Mouse (Mus musculus) forebrain, embryonic 13.5 days (tissue): Measurements from ENCODE around the gene Daxx. TPM values are rescaled to one million over a fixed set of nuclear protein-coding genes. Genes with fewer than 3 reads are reported as not detected.
"Not testable (repeated sequence)": the region's sequence is repeated elsewhere in the genome, so short reads cannot be mapped to it uniquely, and the experiment has no call there.

Experiments used
- ATAC-seq: fragments of 200-750 bp; cut with Nextera tagmentation; 2 replicates; pipeline ENCODE4 v1.8.0; 2017
- H3K27ac ChIP-seq: fragments of 300-500 bp; sonication (generic); 2 replicates; pipeline ENCODE4 v1.5.1; 2015; ENCODE audit warnings: inconsistent platforms, mild to moderate bottlenecking, moderate library complexity
- H3K27me3 ChIP-seq: fragments of 300-500 bp; sonication (generic); 2 replicates; pipeline ENCODE4 v1.6.1; 2015; ENCODE audit warnings: mild to moderate bottlenecking, inconsistent platforms
- H3K36me3 ChIP-seq: fragments of 300-500 bp; sonication (generic); 2 replicates; pipeline ENCODE4 v1.6.1; 2015; ENCODE audit warnings: mild to moderate bottlenecking, inconsistent platforms; ENCODE audit not compliant: poor library complexity, severe bottlenecking
- H3K4me1 ChIP-seq: fragments of 300-500 bp; sonication (generic); 2 replicates; pipeline ENCODE4 v1.6.1; 2015; ENCODE audit warnings: inconsistent platforms
- H3K4me2 ChIP-seq: fragments of 300-500 bp; sonication (generic); 2 replicates; pipeline ENCODE4 v1.6.1; 2015; ENCODE audit warnings: inconsistent platforms, mild to moderate bottlenecking, moderate library complexity
- H3K4me3 ChIP-seq: fragments of 300-500 bp; sonication (generic); 2 replicates; pipeline ENCODE4 v1.5.1; 2015; ENCODE audit warnings: mild to moderate bottlenecking, inconsistent platforms
- H3K9ac ChIP-seq: fragments of 300-500 bp; sonication (generic); 2 replicates; pipeline ENCODE4 v1.6.1; 2015; ENCODE audit warnings: mild to moderate bottlenecking, inconsistent platforms
- H3K9me3 ChIP-seq: fragments of 300-500 bp; sonication (generic); replicated peaks from 2 replicates; pipeline ENCODE4 v1.6.1; 2016; ENCODE audit warnings: inconsistent platforms
- WGBS: fragments of 180-500 bp; shearing (Covaris S2); methylation state at CpG from one replicate; pipeline ENCODE4 v1.1.7; 2015; 5-methylcytosine and 5-hydroxymethylcytosine counted together
- polyA plus RNA-seq: library from polyadenylated mRNA; unstranded; fragments of >200 nt; fragmentation: Nextera tagmentation; extraction: Ambion mirVana; gene quantifications from 2 replicates; pipeline ENCODE4 v1.2.1, GENCODE M21; 2015

The Daxx gene
- polyA plus RNA-seq, 1 experiment from 2014 or later = 60.7 TPM

DNA sequence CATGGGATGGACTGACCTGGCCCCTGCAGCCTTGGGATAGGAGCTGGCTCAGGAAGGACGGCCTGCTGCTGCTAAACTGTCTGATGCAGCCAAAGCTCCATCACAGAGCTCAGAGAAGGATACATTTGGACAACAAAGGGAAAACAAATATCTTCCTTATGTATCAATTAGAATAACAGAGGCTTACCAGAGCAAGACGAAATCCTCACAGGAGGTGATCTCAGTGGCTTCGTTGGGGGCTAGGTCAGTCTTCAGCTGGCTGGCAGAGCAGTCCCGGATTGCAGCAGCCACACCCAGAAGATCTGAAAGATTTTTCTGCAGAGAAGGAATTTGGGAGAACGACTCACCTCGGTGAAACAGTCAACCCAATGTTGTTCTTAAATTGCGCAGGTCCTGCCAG is 16.8 kb upstream of the Daxx start:
- no peaks in the 10 kb centered on the region for H3K27me3 ChIP-seq
- WGBS = 24% methylated on average over 7 of the region's 7 CpGs
- H3K9ac ChIP-seq = no peak overlapping the region
- H3K36me3 ChIP-seq = no peaks in the 10 kb centered on the region
- H3K9me3 ChIP-seq = no peaks in the 10 kb centered on the region
- H3K4me3 ChIP-seq = no peak overlapping the region
- no peak overlapping the region for H3K27ac ChIP-seq
- ATAC-seq = no peak
- peaks cover 22% of the 10 kb centered on the region for H3K4me1 ChIP-seq
- H3K4me2 ChIP-seq = no peak overlapping the region

DNA sequence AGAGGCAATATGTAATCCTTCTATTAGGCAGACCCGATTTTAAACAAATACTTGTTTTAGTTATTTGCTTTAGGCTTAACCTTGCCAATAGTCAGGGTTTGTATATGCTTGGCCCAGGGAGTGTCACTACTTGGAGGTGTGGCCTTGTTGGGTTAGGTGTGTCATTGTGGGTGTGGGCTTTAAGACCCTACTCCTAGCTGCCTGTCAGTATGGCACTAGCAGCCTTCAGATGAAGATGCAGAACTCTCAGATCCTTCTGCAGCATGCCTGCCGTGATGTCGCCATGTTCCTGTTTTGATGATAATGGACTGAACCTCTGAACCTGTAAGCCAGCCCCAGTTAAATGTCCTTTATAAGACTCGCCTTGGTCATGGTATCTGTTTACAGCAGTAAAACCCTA is 16.2 kb upstream of the Daxx start:
- peaks cover 18% of the 10 kb centered on the region for H3K4me1 ChIP-seq
- not testable (repeated sequence) for H3K9ac ChIP-seq, ATAC-seq, H3K36me3 ChIP-seq, H3K4me2 ChIP-seq, H3K4me3 ChIP-seq, H3K27ac ChIP-seq, H3K27me3 ChIP-seq, H3K9me3 ChIP-seq
- WGBS = 87% methylated on average over 4 of the region's 4 CpGs

DNA sequence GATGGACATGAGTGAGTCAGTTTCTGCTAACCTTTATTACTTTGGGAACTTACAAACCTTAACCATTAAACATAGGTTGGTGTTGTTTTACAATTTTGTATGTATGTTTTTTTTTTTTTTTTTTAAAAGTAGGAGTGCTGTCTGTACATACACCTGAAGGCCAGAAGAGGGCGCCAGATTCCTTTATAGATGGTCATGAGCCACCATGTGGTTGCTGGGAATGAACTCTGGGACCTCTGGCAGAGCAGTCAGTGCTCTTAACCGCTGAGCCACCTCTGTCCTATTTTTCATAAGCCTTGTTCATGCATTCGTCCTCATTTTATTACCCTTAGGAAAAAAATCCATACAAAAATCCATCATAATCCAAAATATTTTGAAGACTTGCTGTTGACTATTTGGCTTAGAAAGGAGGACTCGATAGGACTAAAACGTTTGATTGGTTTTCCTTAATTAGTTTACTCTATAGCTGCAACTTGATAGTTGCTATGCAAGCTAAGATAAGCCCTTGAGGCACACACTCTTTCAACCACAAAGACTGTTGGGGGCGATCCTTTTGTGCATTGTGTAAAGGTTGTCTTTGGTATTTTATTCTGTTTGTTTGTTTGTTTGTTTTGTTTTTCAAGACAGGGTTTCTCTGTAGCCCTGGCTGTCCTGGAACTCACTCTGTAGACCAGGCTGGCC is 12.0 kb upstream of the Daxx start:
- Histone ChIP-seq H3K4me2 (no peak overlapping the region), H3K4me3 (no peak overlapping the region), H3K27ac (no peak overlapping the region), H3K36me3 (no peaks in the 10 kb centered on the region), H3K27me3 (no peaks in the 10 kb centered on the region), H3K9ac (no peak overlapping the region), H3K4me1 (no peaks in the 10 kb centered on the region), H3K9me3 (no peaks in the 10 kb centered on the region)
- no peak for ATAC-seq
- 46% methylated on average over 6 of the region's 6 CpGs for WGBS

DNA sequence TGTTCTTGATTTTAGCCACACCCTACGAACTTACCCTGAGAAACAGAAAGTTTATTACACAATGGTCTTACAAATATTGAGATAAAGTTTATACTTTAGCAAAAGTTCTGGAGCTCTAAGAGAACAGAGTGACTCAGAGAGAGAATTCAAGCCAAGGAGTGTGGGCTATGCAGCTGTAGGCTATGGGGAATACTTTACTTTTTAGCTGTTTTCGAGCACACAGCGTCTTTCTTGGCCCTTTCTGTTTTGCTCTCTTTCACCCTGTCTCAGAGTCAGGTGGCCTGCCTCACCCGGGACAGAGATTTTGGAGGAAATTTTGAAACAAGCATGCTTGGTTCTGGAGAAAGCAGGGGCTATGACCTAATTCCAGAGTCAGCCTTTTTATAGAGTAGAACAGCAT is 11.0 kb upstream of the Daxx start:
- not testable (repeated sequence) for H3K27me3 ChIP-seq, H3K9ac ChIP-seq, H3K9me3 ChIP-seq, H3K27ac ChIP-seq, H3K36me3 ChIP-seq, H3K4me1 ChIP-seq, H3K4me2 ChIP-seq, ATAC-seq, H3K4me3 ChIP-seq
- WGBS = 86% methylated on average over 4 of the region's 4 CpGs

DNA sequence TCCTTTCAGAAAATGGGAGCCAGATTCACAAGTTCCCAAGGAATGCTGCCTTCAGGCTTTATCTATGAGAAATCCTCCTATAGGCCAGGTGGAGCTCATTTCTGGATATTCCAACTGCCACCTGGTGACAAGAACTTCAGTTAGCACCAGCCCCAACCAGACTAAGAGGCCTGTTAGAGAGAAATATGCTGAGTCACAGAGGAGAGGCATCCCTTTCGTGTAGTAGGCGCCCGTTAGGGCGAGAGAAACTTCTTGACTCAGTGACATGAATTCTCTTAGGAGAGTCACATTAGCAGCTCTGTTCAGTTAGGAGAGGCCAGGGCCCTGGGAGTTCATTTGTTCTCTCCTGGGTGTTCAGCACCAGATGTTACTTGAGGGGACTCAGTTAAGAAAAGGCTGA is 9.6 kb upstream of the Daxx start:
- H3K9ac ChIP-seq = no peak overlapping the region
- WGBS = 75% methylated on average over 4 of the region's 4 CpGs
- ATAC-seq = no peak
- no peak overlapping the region for H3K27ac ChIP-seq
- H3K4me1 ChIP-seq = no peaks in the 10 kb centered on the region
- no peaks in the 10 kb centered on the region for H3K27me3 ChIP-seq
- no peak overlapping the region for H3K4me2 ChIP-seq
- no peaks in the 10 kb centered on the region for H3K9me3 ChIP-seq
- no peaks in the 10 kb centered on the region for H3K36me3 ChIP-seq
- no peak overlapping the region for H3K4me3 ChIP-seq

DNA sequence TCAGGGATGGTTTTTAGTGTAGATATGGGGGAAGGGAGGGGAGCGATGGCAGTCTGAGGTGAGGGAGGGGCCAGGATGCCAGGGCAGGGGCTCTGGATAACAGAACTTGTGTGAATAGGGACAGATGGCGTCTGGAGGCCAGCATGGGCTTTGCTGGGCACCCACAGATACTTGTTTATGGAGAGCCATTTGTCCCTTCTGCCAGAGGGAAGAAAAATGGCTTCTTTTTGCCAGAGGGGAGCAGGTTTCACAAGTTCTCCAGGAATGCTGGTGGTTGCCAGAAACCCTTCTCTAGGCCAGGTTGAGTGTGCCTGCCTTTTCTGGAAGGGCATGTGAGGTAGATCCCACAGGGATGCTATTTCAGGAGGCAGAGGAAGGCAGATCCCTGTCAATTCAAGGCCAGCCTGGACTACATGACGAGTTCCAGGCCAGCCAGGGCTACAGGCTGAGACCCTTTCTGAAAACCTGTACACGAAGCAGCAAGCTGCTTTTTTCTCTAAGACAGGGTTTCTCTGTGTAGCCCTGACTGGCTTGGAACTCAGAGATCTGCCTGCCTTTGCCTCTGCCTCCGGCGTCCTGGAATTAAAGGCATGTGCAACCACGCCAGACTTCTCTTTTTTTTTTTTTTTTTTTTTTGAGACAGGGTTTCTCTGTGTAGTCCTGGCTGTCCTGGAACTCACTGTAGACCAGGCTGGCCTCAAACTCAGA is 8.8 kb upstream of the Daxx start:
- Histone ChIP-seq H3K9me3 (no peaks in the 10 kb centered on the region), H3K9ac (no peak overlapping the region; the same call in 1 of the 2 replicates), H3K4me2 (no peak overlapping the region), H3K4me1 (no peaks in the 10 kb centered on the region), H3K27me3 (no peaks in the 10 kb centered on the region), H3K27ac (no peak overlapping the region), H3K4me3 (no peak overlapping the region), H3K36me3 (no peaks in the 10 kb centered on the region)
- WGBS = 75% methylated on average over 7 of the region's 7 CpGs
- ATAC-seq = no peak

DNA sequence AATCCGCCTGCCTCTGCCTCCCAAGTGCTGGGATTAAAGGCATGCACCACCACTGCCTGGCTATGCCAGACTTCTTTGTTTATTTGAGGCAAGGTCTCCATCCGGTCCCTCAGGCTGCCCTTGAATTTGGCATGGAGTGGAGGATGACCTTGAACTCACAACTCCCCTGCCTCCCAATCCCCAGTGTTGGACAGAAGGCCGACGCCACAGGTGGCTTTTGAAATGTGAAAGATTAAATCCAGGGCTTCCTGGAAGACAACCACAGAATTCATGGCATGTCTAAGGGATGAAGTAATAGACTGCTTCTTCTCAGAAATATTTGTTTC is 8.3 kb upstream of the Daxx start:
- Histone ChIP-seq H3K9me3 (no peaks in the 10 kb centered on the region), H3K4me3 (no peak overlapping the region), H3K9ac (no peak overlapping the region), H3K27me3 (no peaks in the 10 kb centered on the region), H3K4me2 (no peak overlapping the region), H3K4me1 (no peaks in the 10 kb centered on the region), H3K36me3 (no peaks in the 10 kb centered on the region), H3K27ac (no peak overlapping the region)
- ATAC-seq = no peak
- 86% methylated on average over 4 of the region's 4 CpGs for WGBS

DNA sequence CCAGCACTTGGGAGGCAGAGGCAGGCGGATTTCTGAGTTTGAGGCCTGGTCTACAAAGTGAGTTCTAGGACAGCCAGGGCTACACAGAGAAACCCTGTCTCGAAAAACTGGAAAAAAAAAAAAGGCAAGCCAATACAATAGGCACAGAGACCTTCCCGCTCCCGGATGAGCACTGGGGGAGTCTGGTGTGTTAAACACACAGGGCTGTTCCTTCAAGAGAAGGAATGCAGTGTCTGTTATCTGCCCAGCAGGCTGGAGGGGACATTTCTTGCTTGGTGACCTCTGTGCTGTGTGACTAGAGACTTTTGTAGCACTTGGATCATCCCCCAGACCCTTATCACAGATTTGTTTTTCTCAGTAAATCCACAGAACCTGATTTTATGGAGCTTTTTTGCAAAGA is 7.6 kb upstream of the Daxx start:
- Histone ChIP-seq H3K9me3 (no peaks in the 10 kb centered on the region), H3K4me2 (no peak overlapping the region), H3K4me1 (no peaks in the 10 kb centered on the region), H3K36me3 (no peaks in the 10 kb centered on the region), H3K27me3 (no peaks in the 10 kb centered on the region), H3K9ac (no peak overlapping the region), H3K27ac (no peak overlapping the region), H3K4me3 (no peak overlapping the region)
- WGBS = 68% methylated on average over 4 of the region's 4 CpGs
- no peak for ATAC-seq

DNA sequence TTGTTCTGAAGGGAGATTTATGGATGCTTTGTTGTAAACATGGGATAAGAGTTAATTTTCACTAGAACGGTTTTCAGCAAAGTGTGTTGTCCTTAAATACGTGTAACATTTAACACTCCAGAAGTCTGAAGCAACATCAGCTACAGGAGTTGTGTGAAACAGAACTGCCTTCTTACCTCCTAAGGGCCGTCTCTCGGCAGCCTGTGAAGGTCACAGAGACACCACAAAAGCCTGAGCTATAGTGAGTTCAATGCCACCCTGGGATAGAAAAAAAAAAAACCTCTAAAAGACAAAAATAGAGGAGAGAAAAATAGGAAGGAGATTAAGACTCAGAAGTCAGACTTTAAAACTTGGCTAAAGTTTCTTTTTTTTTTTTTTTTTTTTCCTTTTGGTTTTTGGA is 7.1 kb upstream of the Daxx start:
- WGBS = 73% methylated on average over 4 of the region's 4 CpGs
- no peak overlapping the region for H3K4me3 ChIP-seq
- H3K27ac ChIP-seq = no peak overlapping the region
- H3K9ac ChIP-seq = no peak overlapping the region
- no peaks in the 10 kb centered on the region for H3K36me3 ChIP-seq
- H3K9me3 ChIP-seq = no peaks in the 10 kb centered on the region
- no peaks in the 10 kb centered on the region for H3K27me3 ChIP-seq
- no peak overlapping the region for H3K4me2 ChIP-seq
- ATAC-seq = no peak
- no peaks in the 10 kb centered on the region for H3K4me1 ChIP-seq

DNA sequence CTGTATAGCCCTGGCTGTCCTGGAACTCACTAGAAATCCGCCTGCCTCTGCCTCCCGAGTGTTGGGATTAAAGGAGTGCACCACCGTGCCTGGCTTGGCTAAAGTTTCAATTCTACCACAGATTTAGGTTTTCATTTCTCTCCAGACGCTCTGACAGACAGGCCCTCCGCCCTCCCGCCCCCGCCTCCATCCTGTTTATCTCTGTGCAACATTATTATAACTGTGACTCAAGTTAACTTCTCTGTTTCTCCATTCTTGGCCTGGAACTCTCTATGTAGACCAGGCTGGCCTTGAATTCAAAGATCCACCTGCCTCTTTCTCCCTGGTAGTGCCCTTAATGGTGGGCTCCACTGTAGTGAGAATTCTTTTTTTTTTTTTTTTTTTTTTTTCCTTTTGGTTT is 6.7 kb upstream of the Daxx start:
- no peak overlapping the region for H3K27ac ChIP-seq
- WGBS = 83% methylated on average over 7 of the region's 7 CpGs
- no peaks in the 10 kb centered on the region for H3K9me3 ChIP-seq

DNA sequence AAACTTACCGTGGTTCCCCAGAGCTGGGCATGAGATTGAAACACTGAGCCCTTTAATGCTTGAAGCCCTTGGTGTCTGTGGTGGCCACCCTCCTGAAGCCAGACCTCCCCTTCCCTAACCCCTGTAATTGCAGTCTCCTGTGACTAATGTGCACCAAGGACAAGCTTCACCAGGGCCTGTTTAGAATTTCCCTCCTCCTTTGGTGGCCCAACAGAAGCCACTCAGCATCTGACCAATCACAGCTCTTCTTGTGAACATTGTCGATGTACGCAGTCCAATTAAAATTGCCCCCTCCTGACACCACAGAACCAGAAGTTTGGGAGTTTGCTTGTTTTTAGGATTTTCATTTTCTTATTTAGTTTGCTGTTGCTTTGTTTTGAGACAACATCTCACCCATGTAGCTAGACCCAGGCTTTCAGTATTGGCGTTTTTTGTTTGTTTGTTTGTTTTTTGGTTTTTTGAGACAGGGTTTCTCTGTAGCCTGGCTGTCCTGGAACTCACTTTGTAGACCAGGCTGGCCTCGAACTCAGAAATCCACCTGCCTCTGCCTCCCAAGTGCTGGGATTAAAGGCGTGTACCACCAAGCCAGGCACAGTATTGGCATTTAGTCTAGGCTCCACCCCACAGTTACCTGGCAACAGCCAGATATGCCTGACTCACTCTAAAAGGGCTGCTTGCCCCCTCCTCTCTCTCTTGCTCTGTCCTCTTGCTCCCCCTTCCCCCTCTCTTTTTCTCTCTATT is 5.1 kb upstream of the Daxx start:
- not testable (repeated sequence) for H3K4me2 ChIP-seq, H3K27ac ChIP-seq, H3K9me3 ChIP-seq, H3K9ac ChIP-seq, H3K27me3 ChIP-seq, H3K4me3 ChIP-seq, ATAC-seq, H3K36me3 ChIP-seq
- 76% methylated on average over 6 of the region's 6 CpGs for WGBS
- peaks cover 11% of the 10 kb centered on the region for H3K4me1 ChIP-seq

More for the DNA sequence above, 6.7 kb upstream of the Daxx start:
- ATAC-seq = no peak
- H3K9ac ChIP-seq = no peak overlapping the region
- no peaks in the 10 kb centered on the region for H3K27me3 ChIP-seq
- H3K4me2 ChIP-seq = no peak overlapping the region
- no peak overlapping the region for H3K4me3 ChIP-seq
- no peaks in the 10 kb centered on the region for H3K36me3 ChIP-seq
- peaks cover under 1% of the 10 kb centered on the region; the same call in 1 of the 2 replicates for H3K4me1 ChIP-seq

DNA sequence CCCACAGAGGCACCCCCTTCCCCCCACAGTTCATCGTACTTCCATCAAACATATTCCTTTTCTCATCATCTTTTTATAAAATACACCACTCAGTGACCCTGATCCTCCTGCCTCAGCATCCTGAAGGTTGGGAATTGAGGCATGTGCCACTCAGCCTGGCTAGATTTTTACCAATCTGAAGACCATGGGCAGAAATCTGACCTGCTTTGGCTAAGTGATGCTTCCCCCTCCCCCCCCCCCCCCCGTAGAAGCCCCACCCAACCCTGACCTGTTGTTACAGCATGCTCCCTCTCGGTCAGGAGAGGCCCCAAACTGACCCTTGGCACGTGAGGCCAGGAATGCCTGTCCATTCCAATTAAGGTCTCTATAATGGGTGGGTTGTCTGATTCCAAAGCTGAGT is 4.4 kb upstream of the Daxx start, which contains the start of gene Platr17:
TSS of gene Platr17 (plus strand) at position 301 of the 400 bp plus-strand sequence.
- H3K4me3 ChIP-seq, H3K9me3 ChIP-seq, ATAC-seq, H3K36me3 ChIP-seq, H3K27me3 ChIP-seq, H3K4me2 ChIP-seq, H3K27ac ChIP-seq, H3K9ac ChIP-seq: not testable (repeated sequence)
- peaks cover 11% of the 10 kb centered on the region for H3K4me1 ChIP-seq
- 23% methylated on average over 3 of the region's 4 CpGs for WGBS
